Mouse (Mus musculus) neural tube, embryonic 15.5 days (tissue): ENCODE measurements around the gene Iba57. TPM values are rescaled to one million over a fixed set of nuclear protein-coding genes. Genes with fewer than 3 reads are reported as not detected.
A peak's percentile ranks its signal among the peaks of the same experiment; 100 is the strongest.

Experiments used
- ATAC-seq: fragments of 200-750 bp; cut with Nextera tagmentation; 2 replicates; pipeline ENCODE4 v1.8.0; 2017; ENCODE audit warnings: mild to moderate bottlenecking, moderate TSS enrichment, moderate library complexity; ENCODE audit not compliant: low FRiP score
- H3K27ac ChIP-seq: fragments of 300-500 bp; sonication (generic); replicated peaks from 2 replicates; pipeline ENCODE4 v1.5.1; 2015; ENCODE audit warnings: mild to moderate bottlenecking, inconsistent platforms
- H3K27me3 ChIP-seq: fragments of 300-500 bp; sonication (generic); replicated peaks from 2 replicates; pipeline ENCODE4 v1.6.1; 2015; ENCODE audit warnings: inconsistent platforms
- H3K36me3 ChIP-seq: fragments of 300-500 bp; sonication (generic); 2 replicates; pipeline ENCODE4 v1.6.1; 2015; ENCODE audit warnings: inconsistent platforms
- H3K4me1 ChIP-seq: fragments of 300-500 bp; sonication (generic); 2 replicates; pipeline ENCODE4 v1.6.1; 2015; ENCODE audit warnings: inconsistent platforms
- H3K4me2 ChIP-seq: fragments of 300-500 bp; sonication (generic); 2 replicates; pipeline ENCODE4 v1.6.1; 2015; ENCODE audit warnings: inconsistent platforms, mild to moderate bottlenecking, moderate library complexity
- H3K4me3 ChIP-seq: fragments of 300-500 bp; sonication (generic); replicated peaks from 2 replicates; pipeline ENCODE4 v1.5.1; 2015; ENCODE audit warnings: mild to moderate bottlenecking, inconsistent platforms
- H3K9ac ChIP-seq: fragments of 300-500 bp; sonication (generic); replicated peaks from 2 replicates; pipeline ENCODE4 v1.6.1; 2015; ENCODE audit warnings: mild to moderate bottlenecking, inconsistent platforms
- H3K9me3 ChIP-seq: fragments of 300-500 bp; sonication (generic); replicated peaks from 2 replicates; pipeline ENCODE4 v1.6.1; 2016; ENCODE audit warnings: inconsistent platforms
- WGBS: fragments of 180-500 bp; shearing (Covaris S2); methylation state at CpG from one replicate; pipeline ENCODE4 v1.1.7; 2015; ENCODE audit warnings: mixed read lengths; 5-methylcytosine and 5-hydroxymethylcytosine counted together
- polyA plus RNA-seq: library from polyadenylated mRNA; unstranded; fragments of >200 nt; fragmentation: Nextera tagmentation; extraction: Ambion mirVana; gene quantifications from 2 replicates; pipeline ENCODE4 v1.2.1, GENCODE M21; 2015

Gene Iba57
- polyA plus RNA-seq, 1 experiment from 2014 or later = 8.3 TPM

- Histone ChIP-seq H3K4me2 (no peak overlapping the region), H3K36me3 (no peaks in the 10 kb centered on the region), H3K9ac (no peak overlapping the region), H3K4me1 (no peaks in the 10 kb centered on the region), H3K9me3 (no peaks in the 10 kb centered on the region), H3K27me3 (peaks cover 6% of the 10 kb centered on the region), H3K4me3 (no peak overlapping the region), H3K27ac (no peak overlapping the region)
- ATAC-seq = no peak
- 78% methylated on average over 5 of the region's 5 CpGs for WGBS
These were observed 20.6 kb downstream of the Iba57 start for GRCm38 (mm10) chr11:59142962-59143361.

- ATAC-seq = no peak
- H3K4me3 ChIP-seq = no peak overlapping the region
These were observed 21.7 kb downstream of the Iba57 start for GRCm38 (mm10) chr11:59141772-59142370.

GRCm38 (mm10) chr11:59138537-59139486 lies 24.7 kb downstream of the Iba57 start:
- Histone ChIP-seq H3K27ac (no peak overlapping the region), H3K36me3 (no peaks in the 10 kb centered on the region), H3K27me3 (peaks cover 47% of the 10 kb centered on the region), H3K4me3 (no peak overlapping the region), H3K9ac (no peak overlapping the region), H3K9me3 (no peaks in the 10 kb centered on the region), H3K4me2 (no peak overlapping the region), H3K4me1 (peaks cover 13% of the 10 kb centered on the region)
- no peak for ATAC-seq
- 75% methylated on average over 19 of the region's 19 CpGs for WGBS

More at GRCm38 (mm10) chr11:59141772-59142370, 21.7 kb downstream of the Iba57 start:
- peaks cover 17% of the 10 kb centered on the region for H3K27me3 ChIP-seq
- H3K27ac ChIP-seq = no peak overlapping the region
- no peak overlapping the region for H3K9ac ChIP-seq
- 10% methylated on average over 13 of the region's 14 CpGs for WGBS
- H3K36me3 ChIP-seq = no peaks in the 10 kb centered on the region
- no peaks in the 10 kb centered on the region for H3K9me3 ChIP-seq
- H3K4me2 ChIP-seq = peak overlapping the region; percentile 40
- no peaks in the 10 kb centered on the region for H3K4me1 ChIP-seq

- no peak overlapping the region for H3K4me3 ChIP-seq
- H3K36me3 ChIP-seq = no peaks in the 10 kb centered on the region
- H3K4me2 ChIP-seq = no peak overlapping the region
- H3K9me3 ChIP-seq = no peaks in the 10 kb centered on the region
- ATAC-seq = no peak
- H3K9ac ChIP-seq = no peak overlapping the region
- peaks cover 13% of the 10 kb centered on the region for H3K4me1 ChIP-seq
- WGBS = 69% methylated on average over 12 of the region's 12 CpGs
- peaks cover 62% of the 10 kb centered on the region for H3K27me3 ChIP-seq
- H3K27ac ChIP-seq = no peak overlapping the region
These were observed 26.4 kb downstream of the Iba57 start for GRCm38 (mm10) chr11:59136994-59137706.

- H3K9ac ChIP-seq = no peak within 1 kb of the TSS; the same call in 1 of the 2 replicates
- no peak within 1 kb of the TSS for H3K27ac ChIP-seq
- peak within 1 kb of the TSS; percentile 34 for H3K4me3 ChIP-seq
- no peak for ATAC-seq
- H3K4me1 ChIP-seq = peaks cover 13% of the 10 kb centered on the region
- peak within 1 kb of the TSS; percentile 59 for H3K4me2 ChIP-seq
- 18% methylated on average over 44 of the region's 44 CpGs for WGBS
- H3K9me3 ChIP-seq = no peaks in the 10 kb centered on the region
- H3K27me3 ChIP-seq = peaks cover 66% of the 10 kb centered on the region
- no peaks in the 10 kb centered on the region for H3K36me3 ChIP-seq
These were observed 27.6 kb downstream of the Iba57 start, which contains the start of gene Obscn for GRCm38 (mm10) chr11:59135904-59136452. Gene Obscn, minus strand, starts transcription at chr11:59136402.

GRCm38 (mm10) chr11:59135051-59135820 lies 28.3 kb downstream of the Iba57 start:
- Histone ChIP-seq H3K27ac (no peak overlapping the region), H3K36me3 (no peaks in the 10 kb centered on the region), H3K27me3 (peaks cover 66% of the 10 kb centered on the region), H3K4me3 (peak overlapping the region; percentile 34), H3K9ac (no peak overlapping the region; the same call in 1 of the 2 replicates), H3K4me1 (peaks cover 13% of the 10 kb centered on the region), H3K9me3 (no peaks in the 10 kb centered on the region), H3K4me2 (peak overlapping the region; percentile 59)
- 8% methylated on average over 55 of the region's 55 CpGs for WGBS
- peak; percentile 46; the same call in 1 of the 2 replicates for ATAC-seq

- Histone ChIP-seq H3K27ac (no peak overlapping the region), H3K4me2 (peak overlapping the region; percentile 34), H3K27me3 (peaks cover 66% of the 10 kb centered on the region), H3K9me3 (no peaks in the 10 kb centered on the region), H3K9ac (no peak overlapping the region), H3K4me1 (peaks cover 13% of the 10 kb centered on the region), H3K36me3 (no peaks in the 10 kb centered on the region), H3K4me3 (0 out of 2 replicates have a peak overlapping the region, but pooled peaks have one; percentile 8)
- 6% methylated on average over 34 of the region's 35 CpGs for WGBS
- peak; percentile 37; the same call in 1 of the 2 replicates for ATAC-seq
These were observed 29.1 kb downstream of the Iba57 start for GRCm38 (mm10) chr11:59134373-59134997.

- Histone ChIP-seq H3K9ac (no peak overlapping the region), H3K36me3 (no peaks in the 10 kb centered on the region), H3K27me3 (peaks cover 52% of the 10 kb centered on the region), H3K4me2 (no peak overlapping the region), H3K4me3 (no peak overlapping the region), H3K4me1 (peaks cover 13% of the 10 kb centered on the region), H3K9me3 (no peaks in the 10 kb centered on the region), H3K27ac (no peak overlapping the region)
- 64% methylated on average over 2 of the region's 3 CpGs for WGBS
- no peak for ATAC-seq
These were observed 31.5 kb downstream of the Iba57 start for GRCm38 (mm10) chr11:59132065-59132464.

GRCm38 (mm10) chr11:59131348-59131919 lies 32.1 kb downstream of the Iba57 start:
- Histone ChIP-seq H3K4me1 (peaks cover 13% of the 10 kb centered on the region), H3K9me3 (no peaks in the 10 kb centered on the region), H3K9ac (no peak overlapping the region), H3K4me3 (no peak overlapping the region), H3K27me3 (peaks cover 45% of the 10 kb centered on the region), H3K36me3 (no peaks in the 10 kb centered on the region), H3K4me2 (no peak overlapping the region), H3K27ac (no peak overlapping the region)
- no peak for ATAC-seq
- 57% methylated on average over 18 of the region's 18 CpGs for WGBS

GRCm38 (mm10) chr11:59130782-59131181 lies 32.8 kb downstream of the Iba57 start:
- peaks cover 9% of the 10 kb centered on the region for H3K4me1 ChIP-seq
- no peak overlapping the region for H3K27ac ChIP-seq
- no peaks in the 10 kb centered on the region for H3K9me3 ChIP-seq
- H3K36me3 ChIP-seq = no peaks in the 10 kb centered on the region
- no peak overlapping the region for H3K4me2 ChIP-seq
- peaks cover 39% of the 10 kb centered on the region for H3K27me3 ChIP-seq
- WGBS = 74% methylated on average over 9 of the region's 9 CpGs
- no peak for ATAC-seq
- H3K4me3 ChIP-seq = no peak overlapping the region
- H3K9ac ChIP-seq = no peak overlapping the region
